Mouse (Mus musculus): ENCODE measurements around the gene S100a11.

GRCm38 (mm10) chr3:93517343-93517742 lies 2.9 kb upstream of the S100a11 start:
- TF ChIP-seq POLR2A (IDR thresholded peaks at IDR 0.05; ENCODE audit: borderline replicate concordance, insufficient read depth, low read length) (no peak), CTCF (IDR thresholded peaks at IDR 0.05; ENCODE audit: borderline replicate concordance, insufficient read depth, low read depth, low read length) (no peak)
